Mouse (Mus musculus): ENCODE data around the gene Dact1. TPM values are rescaled to one million over a fixed set of nuclear protein-coding genes. Genes with fewer than 3 reads are reported as not detected.

Dact1 gene
- polyA plus RNA-seq, 1 experiment from 2014 or later = 7.3 TPM

- no peaks in the 10 kb centered on the region for H3K27me3 ChIP-seq (replicated peaks; ENCODE audit: control insufficient read depth, insufficient read depth, low read length)
- ATAC-seq (replicated peaks; ENCODE audit: low FRiP score) (no peak), DNase-seq (ENCODE audit: low spot score) (no peak)
- H3K4me1 ChIP-seq (replicated peaks; ENCODE audit: control insufficient read depth, insufficient read depth, low read length) = no peaks in the 10 kb centered on the region
- no peak overlapping the region for H3K9ac ChIP-seq (ENCODE audit: low read depth, low read length)
- H3K27ac ChIP-seq (ENCODE audit: low read depth, low read length) = no peak overlapping the region
- H3K4me3 ChIP-seq (ENCODE audit: low read depth, low read length) = no peak overlapping the region
- H3K9me3 ChIP-seq (ENCODE audit: control insufficient read depth, low read length) = no peaks in the 10 kb centered on the region; the same call in 1 of the 2 replicates
- H3K4me2 ChIP-seq = no peak overlapping the region
- no peaks in the 10 kb centered on the region for H3K36me3 ChIP-seq (ENCODE audit: control insufficient read depth, insufficient read depth, low read length)
These were observed 24.3 kb upstream of the Dact1 start for GRCm38 (mm10) chr12:71285399-71285798.

GRCm38 (mm10) chr12:71290460-71290859 is 19.2 kb upstream of the Dact1 start:
- ATAC-seq (replicated peaks; ENCODE audit: low FRiP score) (no peak), DNase-seq (ENCODE audit: low spot score) (no peak)
- Histone ChIP-seq H3K4me2 (no peak overlapping the region), H3K4me1 (replicated peaks; ENCODE audit: control insufficient read depth, insufficient read depth, low read length) (peaks cover 2% of the 10 kb centered on the region), H3K9me3 (ENCODE audit: control insufficient read depth, low read length) (no peaks in the 10 kb centered on the region; the same call in 1 of the 2 replicates), H3K4me3 (ENCODE audit: low read depth, low read length) (no peak overlapping the region), H3K27ac (ENCODE audit: low read depth, low read length) (no peak overlapping the region), H3K27me3 (replicated peaks; ENCODE audit: control insufficient read depth, insufficient read depth, low read length) (no peaks in the 10 kb centered on the region), H3K36me3 (ENCODE audit: control insufficient read depth, insufficient read depth, low read length) (no peaks in the 10 kb centered on the region), H3K9ac (ENCODE audit: low read depth, low read length) (no peak overlapping the region)
- 79% methylated on average over 2 of the region's 2 CpGs for WGBS

GRCm38 (mm10) chr12:71293960-71294942 is 15.4 kb upstream of the Dact1 start:
- Histone ChIP-seq H3K4me2 (peak overlapping the region; percentile 61), H3K9me3 (ENCODE audit: control insufficient read depth, low read length) (no peaks in the 10 kb centered on the region), H3K36me3 (ENCODE audit: control insufficient read depth, insufficient read depth, low read length) (no peaks in the 10 kb centered on the region), H3K4me1 (replicated peaks; ENCODE audit: control insufficient read depth, insufficient read depth, low read length) (peaks cover 2% of the 10 kb centered on the region), H3K27me3 (replicated peaks; ENCODE audit: control insufficient read depth, insufficient read depth, low read length) (no peaks in the 10 kb centered on the region), H3K9ac (ENCODE audit: low read depth, low read length) (no peak overlapping the region), H3K27ac (ENCODE audit: low read depth, low read length) (no peak overlapping the region), H3K4me3 (ENCODE audit: low read depth, low read length) (peak overlapping the region; percentile 26; the same call in 1 of the 2 replicates)
- WGBS = 21% methylated on average over 22 of the region's 22 CpGs
- DNase-seq (ENCODE audit: low spot score) (no peak), ATAC-seq (replicated peaks; ENCODE audit: low FRiP score) (no peak)

DNA sequence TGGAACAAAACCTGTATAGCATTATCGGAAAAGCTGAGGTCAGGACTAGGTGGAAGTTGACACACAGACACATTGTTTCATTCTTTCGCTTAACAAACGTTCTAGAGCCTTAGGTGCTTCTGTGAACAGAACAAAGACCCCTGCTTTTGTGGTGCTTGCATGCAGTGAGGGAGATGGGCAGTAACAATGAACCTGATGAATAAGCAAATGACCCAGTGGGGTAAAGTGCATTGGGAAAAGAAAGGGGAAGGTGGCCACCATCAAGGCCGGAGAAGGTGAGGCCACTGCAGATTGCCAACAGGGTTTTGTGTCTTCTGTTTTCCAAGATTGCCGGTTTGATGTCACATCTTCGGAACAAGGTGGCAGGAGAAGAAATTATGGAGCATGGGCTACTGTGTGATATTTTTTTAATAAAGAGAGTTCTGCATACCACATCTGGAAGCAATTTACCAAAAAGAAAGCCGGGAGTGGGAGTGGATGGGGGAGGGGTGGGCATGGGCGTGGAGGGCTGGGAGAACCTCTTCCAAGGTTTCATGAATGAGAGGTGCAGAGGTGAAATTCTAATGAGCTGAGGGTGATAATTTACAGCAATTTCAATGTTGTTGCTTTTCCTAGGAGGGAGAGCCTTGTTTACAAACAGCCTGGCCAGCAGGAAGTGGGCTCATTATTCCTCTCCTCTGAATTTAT is 12.7 kb upstream of the Dact1 start:
- no peak overlapping the region for H3K27ac ChIP-seq (ENCODE audit: low read depth, low read length)
- no peak overlapping the region for H3K9ac ChIP-seq (ENCODE audit: low read depth, low read length)
- 47% methylated on average over 8 of the region's 8 CpGs for WGBS
- H3K27me3 ChIP-seq (replicated peaks; ENCODE audit: control insufficient read depth, insufficient read depth, low read length) = no peaks in the 10 kb centered on the region
- H3K4me1 ChIP-seq (replicated peaks; ENCODE audit: control insufficient read depth, insufficient read depth, low read length) = peaks cover 2% of the 10 kb centered on the region
- no peak overlapping the region for H3K4me2 ChIP-seq
- no peaks in the 10 kb centered on the region for H3K9me3 ChIP-seq (ENCODE audit: control insufficient read depth, low read length)
- no peak for DNase-seq (ENCODE audit: low spot score)
- no peaks in the 10 kb centered on the region for H3K36me3 ChIP-seq (ENCODE audit: control insufficient read depth, insufficient read depth, low read length)
- H3K4me3 ChIP-seq (ENCODE audit: low read depth, low read length) = no peak overlapping the region
- no peak for ATAC-seq (replicated peaks; ENCODE audit: low FRiP score)

DNA sequence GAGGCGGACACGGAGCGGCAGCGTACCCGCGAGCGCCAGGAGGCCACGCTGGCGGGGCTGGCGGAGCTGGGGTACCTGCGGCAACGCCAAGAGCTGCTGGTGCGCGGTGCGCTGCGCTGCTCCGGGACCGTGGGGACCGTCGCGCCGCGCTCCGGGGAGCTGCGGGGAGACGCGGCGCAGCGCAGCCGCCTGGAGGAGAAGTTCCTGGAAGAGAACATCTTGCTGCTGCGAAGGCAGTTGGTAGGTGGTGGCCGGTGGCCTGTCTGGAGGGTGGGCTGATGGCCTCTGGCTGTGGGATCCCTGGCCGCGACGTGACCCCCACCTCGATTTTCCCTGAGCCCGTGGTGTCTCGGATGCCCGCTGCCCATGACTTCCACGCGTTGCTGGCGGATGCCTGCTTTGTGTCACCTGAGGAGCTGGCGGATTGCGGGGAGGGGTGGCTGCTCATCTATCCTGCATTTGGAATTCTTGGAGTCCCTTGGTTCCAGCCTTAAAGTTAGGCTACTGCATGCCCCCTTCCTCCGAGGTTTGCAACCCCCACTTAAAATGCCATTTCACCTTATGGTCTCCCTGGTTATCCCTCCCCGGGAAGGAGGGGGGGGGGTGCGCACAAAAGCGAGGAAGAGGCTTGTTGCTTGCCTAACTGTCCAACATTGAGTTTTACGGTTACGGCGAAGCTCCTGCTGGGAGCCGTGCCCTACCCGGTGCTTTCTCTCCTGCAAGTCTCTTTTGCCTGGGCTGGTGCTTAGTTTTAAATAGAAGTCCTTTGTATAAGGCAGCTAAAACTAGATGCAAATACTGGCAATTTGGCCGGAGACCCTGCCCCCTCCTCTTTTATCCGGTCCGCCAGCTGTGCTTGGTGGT is 616 bp downstream of the Dact1 start:
- H3K4me2 ChIP-seq = peak overlapping the region; percentile 93
- ATAC-seq (replicated peaks; ENCODE audit: low FRiP score) = peak; percentile 44; the same call in 1 of the 2 replicates
- H3K4me3 ChIP-seq (ENCODE audit: low read depth, low read length) = peak overlapping the region; percentile 72
- no peaks in the 10 kb centered on the region; the same call in 1 of the 2 replicates for H3K36me3 ChIP-seq (ENCODE audit: control insufficient read depth, insufficient read depth, low read length)
- H3K9me3 ChIP-seq (ENCODE audit: control insufficient read depth, low read length) = no peaks in the 10 kb centered on the region
- H3K27ac ChIP-seq (ENCODE audit: low read depth, low read length) = peak overlapping the region; percentile 75
- WGBS = 2% methylated on average over 56 of the region's 56 CpGs
- peaks cover 42% of the 10 kb centered on the region for H3K27me3 ChIP-seq (replicated peaks; ENCODE audit: control insufficient read depth, insufficient read depth, low read length)
- 0 out of 2 replicates have a peak, but pooled peaks cover 2% of the 10 kb centered on the region for H3K4me1 ChIP-seq (replicated peaks; ENCODE audit: control insufficient read depth, insufficient read depth, low read length)
- peak overlapping the region; percentile 67 for H3K9ac ChIP-seq (ENCODE audit: low read depth, low read length)
- peak; percentile 56 for DNase-seq (ENCODE audit: low spot score)

DNA sequence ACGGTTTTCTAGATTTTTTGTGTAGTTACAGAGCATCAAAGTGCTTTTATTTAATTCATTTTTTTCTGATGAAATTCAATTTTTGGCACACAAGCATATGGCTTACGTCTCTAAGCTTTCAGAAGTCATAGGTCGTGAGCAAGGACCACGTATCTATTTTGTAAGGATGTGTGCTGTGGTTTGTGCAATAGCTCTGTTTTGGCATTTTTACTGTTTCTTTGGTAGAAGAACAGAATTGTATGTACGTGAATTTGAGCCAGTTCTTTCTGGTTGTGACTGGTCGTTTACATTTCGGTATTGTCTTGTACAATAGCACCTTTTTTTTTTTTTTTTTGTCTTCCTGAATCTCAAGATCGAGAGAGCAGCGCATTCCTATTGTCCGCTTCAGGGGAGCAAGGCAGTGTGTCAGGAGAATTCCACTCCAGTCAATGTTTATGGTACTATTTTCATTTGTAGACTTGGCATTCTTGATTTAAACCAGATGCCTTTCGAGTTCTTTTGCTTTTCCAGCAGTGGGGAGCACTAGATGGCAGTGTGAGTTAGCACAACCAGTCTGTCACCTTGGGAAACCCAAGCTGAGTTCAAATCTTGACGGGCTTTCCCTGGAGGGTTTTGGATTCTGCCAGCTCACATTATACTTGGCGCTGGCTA is 1.7 kb downstream of the Dact1 start:
- Histone ChIP-seq H3K27me3 (replicated peaks; ENCODE audit: control insufficient read depth, insufficient read depth, low read length) (peaks cover 42% of the 10 kb centered on the region), H3K27ac (ENCODE audit: low read depth, low read length) (no peak overlapping the region; the same call in 1 of the 2 replicates), H3K9ac (ENCODE audit: low read depth, low read length) (no peak overlapping the region), H3K4me3 (ENCODE audit: low read depth, low read length) (peak overlapping the region; percentile 72), H3K4me2 (peak overlapping the region; percentile 93), H3K36me3 (ENCODE audit: control insufficient read depth, insufficient read depth, low read length) (peaks cover 4% of the 10 kb centered on the region; the same call in 1 of the 2 replicates), H3K9me3 (ENCODE audit: control insufficient read depth, low read length) (no peaks in the 10 kb centered on the region), H3K4me1 (replicated peaks; ENCODE audit: control insufficient read depth, insufficient read depth, low read length) (0 out of 2 replicates have a peak, but pooled peaks cover 2% of the 10 kb centered on the region)
- 28% methylated on average over 13 of the region's 13 CpGs for WGBS
- DNase-seq (ENCODE audit: low spot score) = no peak
- ATAC-seq (replicated peaks; ENCODE audit: low FRiP score) = no peak

- Histone ChIP-seq H3K27ac (ENCODE audit: low read depth, low read length) (no peak overlapping the region), H3K36me3 (ENCODE audit: control insufficient read depth, insufficient read depth, low read length) (peaks cover 22% of the 10 kb centered on the region), H3K4me2 (no peak overlapping the region), H3K9me3 (ENCODE audit: control insufficient read depth, low read length) (no peaks in the 10 kb centered on the region), H3K9ac (ENCODE audit: low read depth, low read length) (no peak overlapping the region), H3K4me1 (replicated peaks; ENCODE audit: control insufficient read depth, insufficient read depth, low read length) (no peaks in the 10 kb centered on the region), H3K4me3 (ENCODE audit: low read depth, low read length) (no peak overlapping the region), H3K27me3 (replicated peaks; ENCODE audit: control insufficient read depth, insufficient read depth, low read length) (no peaks in the 10 kb centered on the region)
- 92% methylated on average over 38 of the region's 40 CpGs for WGBS
- ATAC-seq (replicated peaks; ENCODE audit: low FRiP score) (no peak), DNase-seq (ENCODE audit: low spot score) (no peak)
These were observed 8.6 kb downstream of the Dact1 start for GRCm38 (mm10) chr12:71318239-71318638.

- Histone ChIP-seq H3K36me3 (ENCODE audit: control insufficient read depth, insufficient read depth, low read length) (peaks cover 22% of the 10 kb centered on the region), H3K27me3 (replicated peaks; ENCODE audit: control insufficient read depth, insufficient read depth, low read length) (no peaks in the 10 kb centered on the region), H3K27ac (ENCODE audit: low read depth, low read length) (no peak overlapping the region), H3K4me3 (ENCODE audit: low read depth, low read length) (no peak overlapping the region), H3K4me2 (no peak overlapping the region), H3K9ac (ENCODE audit: low read depth, low read length) (no peak overlapping the region), H3K9me3 (ENCODE audit: control insufficient read depth, low read length) (no peaks in the 10 kb centered on the region), H3K4me1 (replicated peaks; ENCODE audit: control insufficient read depth, insufficient read depth, low read length) (no peaks in the 10 kb centered on the region)
- no peak for DNase-seq (ENCODE audit: low spot score)
- no peak for ATAC-seq (replicated peaks; ENCODE audit: low FRiP score)
- WGBS = 88% methylated on average over 4 of the region's 4 CpGs
These were observed 9.9 kb downstream of the Dact1 start for GRCm38 (mm10) chr12:71319536-71319935.
